Mouse (Mus musculus) adrenal gland, postnatal 4 days (tissue): Measurements from ENCODE around the gene Tbc1d4. TPM values are rescaled to one million over a fixed set of nuclear protein-coding genes. Genes with fewer than 3 reads are reported as not detected.

Experiments
- DNase-seq, 2 experiments: peaks; one replicate each; pipeline ENCODE4 v3.0.0; 2021 to 2022; ENCODE audit warnings: low spot score in 2 of 2, mixed read lengths in 2 of 2
- long read RNA-seq, 2 experiments: library from polyadenylated mRNA; stranded (forward); transcript quantifications; one replicate each; pipeline ENCODE4 v2.0.0; 2021
- total RNA-seq, 2 experiments: library from RNA; stranded (reverse); gene quantifications; 2 replicates each; pipeline ENCODE4 v1.2.3; 2021

Tbc1d4 gene
- total RNA-seq = 10 to 100 TPM; 63.4 to 65.0 TPM
- long read RNA-seq, experiment 1, full-length matches to known transcripts = 5 of 26 reads
- long read RNA-seq, experiment 1, partial matches to known transcripts = 16 of 26 reads
- long read RNA-seq, experiment 1, other reads (novel, unspliced or antisense) = 5 of 26 reads
- long read RNA-seq, experiment 2, full-length matches to known transcripts = 24 of 58 reads
- long read RNA-seq, experiment 2, partial matches to known transcripts = 24 of 58 reads
- long read RNA-seq, experiment 2, other reads (novel, unspliced or antisense) = 10 of 58 reads

- peak; percentile 68 to 73 for DNase-seq
These were observed at the start of gene Tbc1d4 for GRCm38 (mm10) chr14:101608519-101609368. Gene Tbc1d4 (minus strand): TSS chr14:101609191.

GRCm38 (mm10) chr14:101656307-101656706 lies 47.3 kb upstream of the Tbc1d4 start:
- no peak for DNase-seq

- no peak for DNase-seq
These were observed 45.5 kb upstream of the Tbc1d4 start for GRCm38 (mm10) chr14:101654526-101654909.

- peak; percentile 95 to 97 for DNase-seq
These were observed 44.9 kb upstream of the Tbc1d4 start, which contains the start of gene Uchl3 for GRCm38 (mm10) chr14:101653581-101654525. Gene Uchl3 (plus strand): TSS chr14:101653967.

- no peak for DNase-seq
These were observed 43.6 kb upstream of the Tbc1d4 start for GRCm38 (mm10) chr14:101652571-101652970.

GRCm38 (mm10) chr14:101650551-101650950 lies 41.6 kb upstream of the Tbc1d4 start:
- DNase-seq = no peak

- DNase-seq = no peak
These were observed 36.0 kb upstream of the Tbc1d4 start for GRCm38 (mm10) chr14:101644948-101645347.

- DNase-seq = peak; percentile 60 to 78
These were observed 31.3 kb upstream of the Tbc1d4 start, which contains the start of gene Commd6 for GRCm38 (mm10) chr14:101640153-101640843. Gene Commd6 (minus strand): TSS chr14:101640686.

GRCm38 (mm10) chr14:101637381-101637780 lies 28.4 kb upstream of the Tbc1d4 start:
- no peak for DNase-seq

GRCm38 (mm10) chr14:101635765-101636164 lies 26.8 kb upstream of the Tbc1d4 start:
- DNase-seq = no peak

- no peak for DNase-seq
These were observed 21.6 kb upstream of the Tbc1d4 start for GRCm38 (mm10) chr14:101630548-101630947.

- no peak for DNase-seq
These were observed 8.7 kb upstream of the Tbc1d4 start for GRCm38 (mm10) chr14:101617680-101618079.

- no peak for DNase-seq
These were observed 7.2 kb upstream of the Tbc1d4 start for GRCm38 (mm10) chr14:101616178-101616577.

GRCm38 (mm10) chr14:101613206-101613605 lies 4.2 kb upstream of the Tbc1d4 start:
- DNase-seq = no peak

- no peak for DNase-seq
These were observed 1.7 kb upstream of the Tbc1d4 start for GRCm38 (mm10) chr14:101610701-101611100.

GRCm38 (mm10) chr14:101607631-101608518 lies 1.1 kb downstream of the Tbc1d4 start:
- peak in 1 of 2 experiments; percentile 17 for DNase-seq

- no peak for DNase-seq
These were observed 3.1 kb downstream of the Tbc1d4 start for GRCm38 (mm10) chr14:101605843-101606242.

- no peak for DNase-seq
These were observed 6.1 kb downstream of the Tbc1d4 start for GRCm38 (mm10) chr14:101602851-101603250.

GRCm38 (mm10) chr14:101597096-101597715 lies 11.8 kb downstream of the Tbc1d4 start:
- DNase-seq = no peak
